Mouse (Mus musculus) thymus, adult 2 months (tissue): ENCODE results near the gene Tmem217. TPM values are rescaled to one million over a fixed set of nuclear protein-coding genes. Genes with fewer than 3 reads are reported as not detected.

Experiments used
- DNase-seq: peaks from one replicate; pipeline ENCODE4 v3.0.0; 2021
- H3K27ac ChIP-seq: fragments of 200-500 bp; 2 replicates; pipeline ENCODE4 v1.5.1; 2012; ENCODE audit warnings: low read length, control low read depth; ENCODE audit not compliant: control insufficient read depth, insufficient read depth
- H3K27me3 ChIP-seq: fragments of 200-500 bp; 2 replicates; pipeline ENCODE4 v1.6.1; 2012; ENCODE audit warnings: mild to moderate bottlenecking, low read length, moderate library complexity, mixed read lengths; ENCODE audit not compliant: control insufficient read depth, insufficient read depth
- H3K36me3 ChIP-seq: fragments of 200-500 bp; 2 replicates; pipeline ENCODE4 v1.6.1; 2012; ENCODE audit warnings: mild to moderate bottlenecking, low read length, moderate library complexity; ENCODE audit not compliant: control insufficient read depth, insufficient read depth
- H3K4me1 ChIP-seq: fragments of 200-500 bp; replicated peaks from 2 replicates; pipeline ENCODE4 v1.6.1; 2012; ENCODE audit warnings: low read length; ENCODE audit not compliant: control insufficient read depth, insufficient read depth
- H3K4me3 ChIP-seq: fragments of 200-500 bp; 2 replicates; pipeline ENCODE4 v1.5.1; 2012; ENCODE audit warnings: mild to moderate bottlenecking, low read length, control low read depth, moderate library complexity; ENCODE audit not compliant: control insufficient read depth, insufficient read depth
- CTCF ChIP-seq: fragments of 200-500 bp; IDR thresholded peaks from 2 replicates; pipeline ENCODE4 v1.5.1; 2012; ENCODE audit warnings: mild to moderate bottlenecking, control low read depth, low read length, moderate library complexity, borderline replicate concordance; ENCODE audit not compliant: control insufficient read depth, poor library complexity, insufficient read depth; ENCODE audit errors: extremely low read depth
- POLR2A ChIP-seq: fragments of 200-500 bp; IDR thresholded peaks from 2 replicates; pipeline ENCODE4 v1.6.1; 2012; ENCODE audit warnings: mild to moderate bottlenecking, low read length, control low read depth, moderate library complexity; ENCODE audit not compliant: control insufficient read depth, poor library complexity, insufficient read depth; ENCODE audit errors: extremely low read depth
- WGBS: fragments of 180-500 bp; shearing (Covaris S2); methylation state at CpG from one replicate; pipeline ENCODE4 v1.1.7; 2018; 5-methylcytosine and 5-hydroxymethylcytosine counted together
- polyA plus RNA-seq: library from polyadenylated mRNA; depleted of rRNA; stranded (reverse); fragments of >200 nt; gene quantifications from 2 replicates; pipeline ENCODE4 v1.2.3, GENCODE M21; 2012

Gene Tmem217
- polyA plus RNA-seq, 1 experiment: 0.49 TPM

DNA sequence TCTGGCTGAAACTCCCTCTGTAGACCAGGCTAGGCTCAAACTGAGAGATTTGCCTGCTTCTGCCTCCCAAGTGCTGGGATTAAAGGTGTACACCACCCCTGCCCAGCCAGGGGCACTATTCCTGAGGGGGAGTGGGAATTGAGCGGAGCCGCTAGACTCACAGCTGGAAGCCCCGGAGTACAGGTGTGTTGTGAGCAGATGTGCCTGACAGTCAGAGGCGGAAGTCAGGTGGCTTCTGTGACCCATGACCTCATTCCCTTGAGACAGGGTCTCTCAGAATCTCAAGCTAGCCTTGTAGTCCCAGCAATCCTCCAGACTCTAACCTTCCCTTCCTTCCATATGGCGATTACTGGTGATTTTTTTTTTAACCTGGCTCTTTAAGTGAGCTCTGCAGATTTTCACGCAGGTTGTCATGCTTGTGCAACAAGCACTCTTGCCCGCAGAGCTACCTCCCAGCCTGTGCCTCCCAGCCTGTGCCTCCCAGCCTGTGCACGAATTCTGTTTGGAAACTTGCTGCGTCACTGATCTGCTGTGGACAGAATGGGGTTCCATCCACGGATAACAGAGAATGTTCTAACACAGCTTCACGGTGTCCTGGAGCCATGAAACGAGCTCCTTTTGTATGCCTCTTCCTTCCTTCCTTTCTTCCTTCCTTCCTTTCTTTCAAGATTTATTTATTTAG is 43.1 kb downstream of the Tmem217 start:
- 82% methylated on average over 12 of the region's 12 CpGs for WGBS

GRCm38 (mm10) chr17:29503700-29504099 is 48.5 kb downstream of the Tmem217 start:
- Histone ChIP-seq H3K4me1 (peaks cover 21% of the 10 kb centered on the region), H3K27me3 (no peaks in the 10 kb centered on the region), H3K36me3 (no peaks in the 10 kb centered on the region), H3K4me3 (no peak overlapping the region), H3K27ac (no peak overlapping the region)
- DNase-seq: no peak
- TF ChIP-seq CTCF (no peak), POLR2A (no peak)
- 97% methylated on average over 5 of the region's 5 CpGs for WGBS

More for the DNA sequence above, 43.1 kb downstream of the Tmem217 start:
- DNase-seq: no peak
- Histone ChIP-seq H3K36me3 (no peaks in the 10 kb centered on the region), H3K27ac (no peak overlapping the region), H3K4me3 (no peak overlapping the region), H3K27me3 (no peaks in the 10 kb centered on the region), H3K4me1 (no peaks in the 10 kb centered on the region; the same call in 1 of the 2 replicates)
- no peak for TF ChIP-seq CTCF
- no peak for TF ChIP-seq POLR2A

GRCm38 (mm10) chr17:29502669-29503665 is 49.2 kb downstream of the Tmem217 start:
- TF ChIP-seq POLR2A (no peak), CTCF (no peak)
- Histone ChIP-seq H3K4me1 (peaks cover 24% of the 10 kb centered on the region), H3K36me3 (no peaks in the 10 kb centered on the region), H3K27me3 (no peaks in the 10 kb centered on the region), H3K4me3 (no peak overlapping the region), H3K27ac (no peak overlapping the region; the same call in 1 of the 2 replicates)
- DNase-seq: no peak
- 22% methylated on average over 32 of the region's 32 CpGs for WGBS

DNA sequence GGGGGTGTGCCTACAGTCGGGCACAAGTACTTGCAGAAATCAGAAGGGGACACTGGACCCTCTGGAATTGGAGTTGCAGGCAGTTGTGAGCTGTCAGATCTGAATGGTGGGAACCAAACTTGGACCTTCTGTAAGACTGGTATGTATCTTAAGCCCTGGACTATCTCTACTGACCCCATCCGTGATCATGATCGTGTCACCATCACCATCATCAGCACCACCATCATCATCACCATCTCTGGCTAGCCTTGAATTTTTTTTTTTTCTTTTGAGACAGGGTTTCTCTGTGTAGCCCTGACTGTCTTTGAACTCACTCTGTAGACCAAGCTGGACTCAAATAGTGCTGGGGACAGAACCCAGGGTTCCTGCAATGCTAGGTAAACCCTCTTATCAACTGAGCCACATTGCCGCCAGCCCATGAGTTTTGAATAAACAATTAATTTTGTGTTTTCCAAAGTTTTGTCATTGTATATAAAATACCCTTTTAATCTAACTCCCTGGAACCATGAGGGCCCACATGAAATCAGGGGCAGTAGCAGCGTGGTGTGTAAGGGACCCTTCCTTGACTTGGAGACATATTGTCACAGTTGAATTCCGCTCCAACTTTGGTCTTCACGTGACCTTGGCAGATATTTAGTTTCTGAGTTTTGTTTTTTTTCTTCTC is 50.0 kb downstream of the Tmem217 start:
- Histone ChIP-seq H3K36me3 (no peaks in the 10 kb centered on the region), H3K27ac (no peak overlapping the region), H3K4me3 (no peak overlapping the region), H3K27me3 (no peaks in the 10 kb centered on the region), H3K4me1 (peaks cover 26% of the 10 kb centered on the region)
- 81% methylated on average over 7 of the region's 7 CpGs for WGBS
- DNase-seq: no peak
- TF ChIP-seq CTCF: no peak
- TF ChIP-seq POLR2A: no peak

DNA sequence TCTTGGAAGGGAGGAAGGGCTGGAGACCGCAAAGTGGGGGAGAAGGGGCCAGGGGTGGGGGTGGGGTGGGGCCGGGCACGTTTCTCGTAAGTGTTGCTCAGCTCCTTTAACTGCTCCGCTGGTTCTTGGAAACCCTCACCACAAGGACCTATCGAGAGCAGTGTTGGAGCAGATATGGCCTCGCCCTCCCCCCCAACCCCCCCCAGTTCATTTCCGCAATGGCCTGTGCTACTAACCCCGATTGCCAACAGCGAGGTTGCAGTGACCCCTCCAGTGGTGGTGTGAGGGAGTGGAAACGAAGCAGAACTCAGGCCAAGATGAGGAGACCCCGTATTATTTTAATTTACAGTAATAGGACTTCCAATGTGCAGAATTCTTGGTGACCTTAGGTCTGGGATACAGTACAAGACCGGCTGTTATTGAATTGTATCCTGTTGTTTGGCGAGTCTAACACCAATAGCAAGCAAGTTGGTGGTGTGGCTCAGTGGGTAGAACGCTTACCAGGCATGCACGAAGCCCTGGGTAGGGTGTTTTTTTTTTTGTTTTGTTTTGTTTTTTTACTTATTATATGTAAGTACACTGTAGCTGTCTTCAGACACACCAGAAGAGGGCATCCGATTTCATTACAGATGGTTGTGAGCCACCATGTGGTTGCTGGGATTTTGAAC is 51.2 kb downstream of the Tmem217 start:
- H3K36me3 ChIP-seq: no peaks in the 10 kb centered on the region
- 10% methylated on average over 17 of the region's 17 CpGs for WGBS
- H3K4me3 ChIP-seq: no peak overlapping the region
- no peak for DNase-seq
- H3K4me1 ChIP-seq: peaks cover 32% of the 10 kb centered on the region
- H3K27me3 ChIP-seq: no peaks in the 10 kb centered on the region
- TF ChIP-seq CTCF (no peak), POLR2A (no peak)
- no peak overlapping the region for H3K27ac ChIP-seq

DNA sequence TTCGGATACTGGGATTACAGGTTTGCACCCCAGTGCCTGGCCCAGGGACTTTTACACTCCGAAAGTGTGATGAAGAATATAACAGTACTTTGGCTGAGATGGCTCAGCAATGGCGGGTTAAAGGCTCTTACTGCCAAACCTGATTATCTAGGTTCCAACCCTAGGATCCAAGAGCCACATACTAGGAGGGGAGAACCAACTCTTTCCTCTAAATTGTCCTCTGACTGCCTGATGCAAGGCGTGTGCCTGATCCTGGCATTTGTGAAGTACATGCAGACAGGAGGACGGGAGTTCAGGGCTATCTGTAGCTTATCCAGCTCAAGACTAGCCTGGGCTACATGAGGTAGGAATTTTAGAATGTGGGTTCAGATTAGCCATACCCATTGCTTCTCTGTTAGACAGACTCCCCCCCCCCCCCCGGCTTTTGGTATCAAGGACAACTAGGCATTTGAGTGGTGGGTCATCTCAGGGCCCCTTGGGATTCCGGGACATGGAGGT is 51.9 kb downstream of the Tmem217 start:
- H3K4me3 ChIP-seq: no peak overlapping the region
- no peaks in the 10 kb centered on the region for H3K27me3 ChIP-seq
- H3K36me3 ChIP-seq: no peaks in the 10 kb centered on the region
- DNase-seq: no peak
- WGBS: 55% methylated on average over 7 of the region's 7 CpGs
- H3K4me1 ChIP-seq: peaks cover 32% of the 10 kb centered on the region
- no peak overlapping the region for H3K27ac ChIP-seq
- TF ChIP-seq POLR2A (no peak), CTCF (no peak)
